Mouse (Mus musculus) left cerebral cortex, postnatal 10 days (tissue): Measurements from ENCODE around the gene Galr2. TPM values are rescaled to one million over a fixed set of nuclear protein-coding genes. Genes with fewer than 3 reads are reported as not detected.

Experiments used
- total RNA-seq, 2 experiments: library from RNA; stranded (reverse); gene quantifications; 2 replicates each; pipeline ENCODE4 v1.2.3; 2021

Galr2 gene
- total RNA-seq, 2 experiments from 2014 or later: not detected

Other genes starting within 250 kb of the Galr2 start
- 1 to 10 TPM in 1 of 2 experiments, under 1 TPM in 1; 0.63 to 1.2 TPM for gene Unc13d, start 203.0 kb upstream of the Galr2 start, total RNA-seq
- 100 to 1,000 TPM; 229 to 234 TPM for gene Wbp2, start 193.9 kb upstream of the Galr2 start, total RNA-seq
- gene Trim47, start 153.7 kb upstream of the Galr2 start, total RNA-seq: 1 to 10 TPM; 6.2 to 7.9 TPM
- gene Trim65, start 149.8 kb upstream of the Galr2 start, total RNA-seq: 1 to 10 TPM; 6.2 to 6.6 TPM
- gene Mrpl38, start 142.1 kb upstream of the Galr2 start, total RNA-seq: 10 to 100 TPM; 52.2 to 54.6 TPM
- 100 to 1,000 TPM in 1 of 2 experiments, 10 to 100 TPM in 1; 96.2 to 100 TPM for gene Fbf1, start 112.8 kb upstream of the Galr2 start, total RNA-seq
- 10 to 100 TPM; 44.8 to 50.9 TPM for gene Ten1, start 82.1 kb upstream of the Galr2 start, total RNA-seq
- gene Acox1, start 81.9 kb upstream of the Galr2 start, total RNA-seq: 100 to 1,000 TPM; 110 to 118 TPM
- under 1 TPM; 0.77 to 0.97 TPM for gene Evpl, start 42.9 kb upstream of the Galr2 start, total RNA-seq
- 10 to 100 TPM; 52.5 to 56.3 TPM for gene Srp68, start 6.7 kb upstream of the Galr2 start, total RNA-seq
- gene Exoc7, start 26.3 kb downstream of the Galr2 start, total RNA-seq: 10 to 100 TPM; 96.6 to 97.9 TPM
- 1 to 10 TPM; 2.7 to 3.9 TPM for gene Foxj1, start 54.5 kb downstream of the Galr2 start, total RNA-seq
- gene Rnf157, start 132.1 kb downstream of the Galr2 start, total RNA-seq: 100 to 1,000 TPM; 200 to 207 TPM
- gene Ubald2, start 153.2 kb downstream of the Galr2 start, total RNA-seq: 10 to 100 TPM; 31.3 to 31.7 TPM
- gene Qrich2, start 185.3 kb downstream of the Galr2 start, total RNA-seq: under 1 TPM in 1 of 2 experiments, not detected in 1; 0.14 TPM
- 10 to 100 TPM; 85.1 to 87.6 TPM for gene Prpsap1, start 213.3 kb downstream of the Galr2 start, total RNA-seq
- 1 to 10 TPM; 4.3 to 5.2 TPM for gene Sphk1, start 250.0 kb downstream of the Galr2 start, total RNA-seq